Mouse (Mus musculus) C2C12 (cell line): ENCODE results near the gene H2al2a.

Experiments used
- CTCF ChIP-seq: IDR thresholded peaks from one replicate; pipeline ENCODE4 v1.5.1; 2011; ENCODE audit not compliant: control insufficient read depth, insufficient read depth, insufficient read length
- MAX ChIP-seq: IDR thresholded peaks from one replicate; pipeline ENCODE4 v1.6.1; 2011; ENCODE audit warnings: mild to moderate bottlenecking, control low read depth
- USF1 ChIP-seq: IDR thresholded peaks from one replicate; pipeline ENCODE4 v1.6.1; 2011; ENCODE audit warnings: low read depth, mild to moderate bottlenecking, control low read depth, moderate library complexity

DNA sequence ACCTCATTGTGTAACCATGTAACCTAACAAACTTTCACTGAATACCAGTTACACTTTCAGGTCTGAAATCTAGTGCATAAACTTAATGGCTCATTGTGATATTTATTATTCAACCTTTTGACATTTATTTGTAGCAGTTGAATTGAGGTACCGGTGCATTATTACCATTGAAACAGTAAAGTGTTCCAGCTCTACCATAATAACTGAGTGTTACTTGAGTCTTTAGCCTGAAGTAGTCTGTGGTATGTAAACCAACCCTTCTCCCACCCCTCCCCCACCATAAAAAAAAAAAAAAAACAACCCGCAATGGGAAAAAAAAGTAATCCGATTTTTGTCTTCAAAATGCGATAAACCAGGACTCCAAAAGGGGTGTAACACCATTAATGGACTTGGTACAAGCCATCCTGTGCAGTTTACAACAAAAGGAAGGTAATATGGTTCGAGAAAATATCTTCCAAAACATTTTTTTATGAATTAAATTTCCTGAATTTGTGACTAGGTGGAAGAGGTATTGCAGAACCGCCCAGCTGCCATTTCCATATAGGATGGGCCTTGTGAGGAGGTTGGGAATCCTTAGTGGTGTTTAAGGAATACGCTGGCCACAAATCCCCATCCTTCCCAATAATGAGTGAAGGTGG lies 48.5 kb upstream of the H2al2a start:
- no peak for TF ChIP-seq USF1
- TF ChIP-seq CTCF = no peak
- TF ChIP-seq MAX = no peak
